Mouse (Mus musculus): Measurements from ENCODE around the gene Timm10.

DNA sequence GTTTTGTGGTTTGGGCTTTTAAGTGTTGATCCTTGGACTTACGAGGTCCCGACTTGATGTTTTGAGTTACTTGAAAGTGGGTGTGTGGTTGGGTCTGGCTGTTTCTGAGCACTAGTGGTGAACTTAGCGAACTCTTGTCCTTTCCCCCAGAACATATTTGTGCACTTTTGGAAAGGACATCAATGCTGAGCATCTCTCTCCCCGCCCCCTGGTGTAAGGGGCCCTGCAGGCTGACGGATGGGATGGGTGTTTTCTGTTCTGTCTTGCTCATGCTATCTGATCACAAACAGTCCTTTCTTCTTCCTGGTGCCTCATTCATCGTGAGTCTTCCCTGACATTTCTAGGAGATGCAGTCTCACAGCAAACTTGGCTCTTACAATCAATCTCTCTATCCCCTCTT lies 16.9 kb downstream of the Timm10 start:
- TF ChIP-seq CTCF (IDR thresholded peaks at IDR 0.05; ENCODE audit: low read depth) (no peak), EP300 (IDR thresholded peaks at IDR 0.05; ENCODE audit: low read depth) (no peak)
